Mouse (Mus musculus): ENCODE measurements around the gene Sh3pxd2a.

Gene Sh3pxd2a

DNA sequence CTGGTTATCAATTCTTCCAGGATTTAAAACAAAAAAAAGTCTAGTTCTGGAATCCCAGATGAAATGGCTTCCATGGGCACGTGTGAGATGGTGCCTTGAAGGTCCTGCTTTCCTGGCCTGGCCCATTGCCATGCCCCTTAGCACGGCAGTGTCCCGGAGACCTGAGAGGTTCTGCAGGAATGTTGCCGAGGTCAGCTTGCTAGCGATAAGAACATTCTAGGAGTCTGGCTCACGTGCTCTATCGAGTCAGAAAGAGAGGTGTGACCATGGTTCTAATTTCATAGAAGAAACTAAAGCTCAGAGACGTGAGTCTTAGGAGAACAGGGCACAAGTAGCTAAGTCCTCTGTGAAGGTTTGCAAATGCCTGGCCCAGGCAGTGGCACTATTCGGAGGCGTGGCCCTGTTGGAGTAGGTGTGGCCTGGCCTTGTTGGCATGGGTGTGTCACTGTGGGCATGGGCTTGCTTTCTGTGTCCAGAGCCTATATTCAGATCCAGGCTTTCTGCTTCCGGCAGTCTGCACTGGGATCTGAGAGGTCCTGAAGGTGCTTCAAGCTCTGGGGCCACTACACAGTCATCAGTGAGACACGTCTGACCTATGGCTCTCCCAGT lies 96.8 kb downstream of the Sh3pxd2a start:
- DNase-seq = no peak

DNA sequence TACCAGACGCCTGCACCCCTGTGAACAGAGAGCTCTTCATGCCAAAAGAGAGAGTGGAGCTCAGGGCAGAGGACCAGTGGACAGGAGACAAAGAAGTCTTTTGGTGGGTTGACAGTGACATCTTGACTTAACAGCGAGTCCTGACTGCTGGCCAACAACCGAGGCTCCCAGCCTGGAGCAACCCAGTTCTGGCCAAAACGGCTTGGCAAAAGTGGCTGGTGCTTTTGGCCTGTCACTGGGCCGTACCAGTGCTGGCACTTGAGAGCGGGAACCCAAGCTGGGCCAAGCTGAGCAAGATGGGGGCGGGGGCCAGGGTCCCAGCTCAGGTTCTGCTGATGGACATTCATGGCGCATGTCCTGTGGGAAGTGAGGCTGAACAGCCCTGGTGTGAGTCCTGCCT lies 97.6 kb downstream of the Sh3pxd2a start:
- DNase-seq = no peak

GRCm38 (mm10) chr19:47363086-47363668 lies 101.0 kb downstream of the Sh3pxd2a start:
- no peak for DNase-seq

DNA sequence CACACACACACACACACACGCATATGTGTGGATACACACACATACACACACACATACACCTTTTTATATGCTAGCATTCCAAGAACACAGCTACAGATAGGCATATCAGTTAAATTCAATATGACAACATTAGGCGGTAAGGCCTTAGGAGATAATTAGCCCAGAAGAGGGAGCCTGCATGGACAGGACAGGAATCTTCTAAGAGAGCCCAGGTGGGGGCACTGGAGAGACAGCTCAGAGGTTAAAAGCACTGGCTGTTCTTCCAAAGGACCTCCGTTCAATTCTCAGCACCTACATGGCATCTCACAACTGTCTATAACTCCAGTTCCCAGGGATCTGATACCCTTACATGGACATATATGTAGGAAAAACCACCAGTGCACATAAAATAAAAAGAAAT lies 103.3 kb downstream of the Sh3pxd2a start:
- DNase-seq = no peak

GRCm38 (mm10) chr19:47360017-47360416 lies 104.2 kb downstream of the Sh3pxd2a start:
- no peak for DNase-seq

DNA sequence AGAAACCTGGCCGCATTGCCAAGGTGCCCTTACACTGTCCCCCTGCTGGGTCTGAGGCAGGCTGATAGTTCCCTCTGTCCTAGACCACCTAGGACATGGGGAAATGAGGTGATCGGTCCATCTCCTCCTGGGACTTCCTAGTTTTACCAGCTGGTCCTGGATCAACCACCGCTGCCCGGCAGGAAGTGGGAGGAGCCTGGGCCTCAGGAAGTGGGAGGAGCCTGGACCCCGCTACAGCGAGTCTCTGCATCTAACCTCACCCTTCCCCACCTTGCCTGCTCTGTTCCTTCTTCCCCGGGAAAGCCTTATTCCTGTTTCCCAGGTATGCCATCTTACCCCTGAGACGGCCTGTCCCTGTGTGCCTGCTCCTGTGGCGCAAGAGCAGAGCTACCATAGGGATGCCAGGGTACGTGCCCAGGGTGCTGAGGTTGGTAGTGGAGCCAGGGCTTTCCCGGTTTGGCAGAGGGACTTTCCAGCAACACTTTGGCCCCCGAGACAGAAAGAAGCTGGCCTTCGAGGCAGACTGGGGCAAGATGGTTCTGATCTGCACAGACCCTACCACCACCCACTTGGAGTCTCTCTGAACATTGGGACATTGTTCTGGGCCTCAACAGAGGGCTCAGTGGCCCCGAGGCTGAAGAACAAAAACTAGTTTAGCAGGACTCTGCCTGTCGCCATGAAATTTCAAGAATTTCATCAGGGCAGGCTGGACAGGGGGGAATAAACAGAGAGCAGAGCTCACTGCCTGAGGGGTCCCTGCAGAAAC lies 104.9 kb downstream of the Sh3pxd2a start:
- DNase-seq = no peak

DNA sequence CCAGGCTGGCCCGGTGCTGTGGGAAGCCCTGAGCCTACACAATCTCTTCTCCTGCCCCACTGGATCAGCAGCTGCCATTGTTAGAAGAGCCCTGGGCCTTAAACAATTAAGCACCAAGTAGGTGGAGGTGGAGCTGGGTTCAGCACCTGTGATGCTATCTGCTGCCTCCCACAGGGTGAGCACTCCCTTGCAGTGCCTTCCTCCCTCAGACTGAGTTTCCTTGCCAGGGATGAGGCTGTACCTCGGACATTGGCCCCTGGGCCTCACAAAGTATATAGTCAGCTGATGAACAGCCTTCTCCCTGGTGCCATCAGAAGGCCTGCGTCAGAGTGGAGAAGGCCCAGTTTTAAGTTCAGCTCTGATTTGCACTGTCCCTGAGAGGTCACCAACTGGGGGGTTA lies 106.9 kb downstream of the Sh3pxd2a start:
- no peak for DNase-seq

DNA sequence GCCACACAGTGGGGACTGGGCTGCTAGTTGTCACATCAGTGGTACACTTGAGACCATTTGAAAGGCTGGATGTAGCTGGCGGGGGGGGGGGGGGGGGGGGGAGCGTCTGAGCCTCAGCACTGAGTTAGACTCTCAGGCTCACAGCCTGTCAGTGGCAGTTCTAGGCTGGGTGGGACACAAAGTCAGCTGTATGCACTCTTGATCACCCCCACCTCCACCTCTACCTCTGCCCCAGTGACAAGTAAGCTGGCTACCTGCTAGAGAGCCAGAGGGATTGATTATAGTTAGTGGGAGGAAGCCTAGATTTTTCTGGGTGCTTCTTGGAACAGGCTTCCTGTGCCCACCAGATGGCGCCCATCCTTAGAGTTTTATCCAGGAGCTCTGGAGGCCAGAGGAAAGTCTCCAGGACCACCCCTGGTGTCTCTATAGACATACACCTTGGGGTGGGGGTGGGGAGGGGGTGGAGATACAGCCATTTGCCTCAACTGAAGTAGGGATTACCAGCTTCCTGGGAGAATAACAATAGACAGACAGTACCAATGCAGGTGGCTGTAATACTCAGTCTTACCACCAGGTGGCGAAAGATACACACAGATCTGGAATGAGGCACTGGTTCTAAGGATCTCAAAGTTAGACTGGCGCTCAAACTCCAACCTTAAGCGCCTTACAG lies 107.9 kb downstream of the Sh3pxd2a start:
- peak; percentile 51 to 84 for DNase-seq

DNA sequence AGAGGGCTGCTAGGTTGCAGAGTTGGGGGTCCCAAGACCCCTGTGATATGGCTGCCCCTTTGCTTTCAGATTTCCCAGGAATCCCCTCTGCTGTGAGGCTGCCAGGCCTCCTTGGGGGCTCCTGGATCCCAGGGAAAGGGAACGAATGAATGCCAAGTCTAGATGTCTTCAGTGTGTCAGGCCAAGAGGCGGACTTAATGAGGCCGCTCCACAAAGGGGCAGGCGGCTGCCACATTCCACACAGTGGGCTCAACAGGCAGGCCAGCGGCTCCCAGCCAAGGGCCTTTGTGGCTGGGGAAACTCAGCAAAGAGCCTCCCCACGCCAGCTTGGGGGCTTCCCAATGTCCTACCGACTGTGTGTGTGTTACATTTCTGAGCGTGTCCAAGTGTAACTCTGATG lies 109.7 kb downstream of the Sh3pxd2a start:
- no peak for DNase-seq

GRCm38 (mm10) chr19:47349043-47349442 lies 115.2 kb downstream of the Sh3pxd2a start:
- no peak for DNase-seq

- DNase-seq = no peak
Measured at GRCm38 (mm10) chr19:47348395-47349016, 115.7 kb downstream of the Sh3pxd2a start.

DNA sequence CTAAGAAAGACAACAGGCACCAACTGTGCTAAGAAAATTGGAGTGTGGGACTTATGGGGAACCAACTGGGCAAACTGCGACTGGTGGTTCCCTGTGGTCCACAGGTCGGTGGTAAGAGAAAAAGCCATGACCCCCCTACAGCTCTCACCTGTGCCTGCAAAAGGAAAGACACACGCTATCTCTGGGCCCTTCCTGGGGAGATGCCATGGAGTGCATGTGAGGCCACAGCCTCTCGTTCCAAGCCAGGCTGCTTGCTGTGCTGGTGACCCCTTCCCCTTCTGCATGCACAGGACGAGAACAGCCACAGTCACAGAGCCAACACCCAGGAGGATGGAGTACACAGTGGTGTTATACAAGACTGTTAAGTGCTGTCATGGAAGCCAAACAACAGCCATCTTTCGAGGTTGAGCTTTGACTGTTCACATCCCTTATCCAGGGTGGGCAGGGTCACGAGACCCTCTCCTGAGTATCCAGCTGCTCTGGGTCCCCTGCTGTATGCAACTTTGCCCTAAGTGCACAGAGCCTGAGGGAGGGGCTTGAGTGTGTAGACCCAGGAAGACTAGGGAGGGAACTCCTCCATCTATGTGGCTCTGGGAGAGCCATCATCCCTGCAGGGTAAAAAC lies 117.1 kb downstream of the Sh3pxd2a start:
- no peak for DNase-seq

- DNase-seq = no peak
Measured at GRCm38 (mm10) chr19:47346606-47347005, 117.6 kb downstream of the Sh3pxd2a start.

GRCm38 (mm10) chr19:47345851-47346568 lies 118.2 kb downstream of the Sh3pxd2a start:
- DNase-seq = no peak

DNA sequence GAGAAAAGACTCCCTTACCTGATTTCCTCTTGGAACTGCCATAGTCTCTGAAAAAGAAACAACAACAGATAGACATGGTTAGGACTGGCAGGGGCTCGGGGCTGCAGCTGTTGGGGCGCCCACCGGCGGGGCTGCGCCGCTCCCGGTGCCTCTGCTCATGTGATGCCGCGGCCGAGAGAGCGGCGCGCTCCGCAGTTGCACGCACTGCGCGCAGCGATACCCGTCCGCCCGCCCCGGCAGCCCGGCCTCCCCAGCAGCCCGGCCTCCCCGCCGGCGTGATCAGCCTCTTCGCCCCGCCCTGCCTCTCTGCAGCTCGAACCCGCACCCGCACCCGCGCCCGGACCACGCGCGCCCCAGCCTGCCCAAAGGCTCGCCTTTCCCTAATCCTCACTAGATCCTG lies 120.8 kb downstream of the Sh3pxd2a start:
- no peak for DNase-seq

GRCm38 (mm10) chr19:47339165-47339564 lies 125.0 kb downstream of the Sh3pxd2a start:
- peak; percentile 54 to 74 for DNase-seq

DNA sequence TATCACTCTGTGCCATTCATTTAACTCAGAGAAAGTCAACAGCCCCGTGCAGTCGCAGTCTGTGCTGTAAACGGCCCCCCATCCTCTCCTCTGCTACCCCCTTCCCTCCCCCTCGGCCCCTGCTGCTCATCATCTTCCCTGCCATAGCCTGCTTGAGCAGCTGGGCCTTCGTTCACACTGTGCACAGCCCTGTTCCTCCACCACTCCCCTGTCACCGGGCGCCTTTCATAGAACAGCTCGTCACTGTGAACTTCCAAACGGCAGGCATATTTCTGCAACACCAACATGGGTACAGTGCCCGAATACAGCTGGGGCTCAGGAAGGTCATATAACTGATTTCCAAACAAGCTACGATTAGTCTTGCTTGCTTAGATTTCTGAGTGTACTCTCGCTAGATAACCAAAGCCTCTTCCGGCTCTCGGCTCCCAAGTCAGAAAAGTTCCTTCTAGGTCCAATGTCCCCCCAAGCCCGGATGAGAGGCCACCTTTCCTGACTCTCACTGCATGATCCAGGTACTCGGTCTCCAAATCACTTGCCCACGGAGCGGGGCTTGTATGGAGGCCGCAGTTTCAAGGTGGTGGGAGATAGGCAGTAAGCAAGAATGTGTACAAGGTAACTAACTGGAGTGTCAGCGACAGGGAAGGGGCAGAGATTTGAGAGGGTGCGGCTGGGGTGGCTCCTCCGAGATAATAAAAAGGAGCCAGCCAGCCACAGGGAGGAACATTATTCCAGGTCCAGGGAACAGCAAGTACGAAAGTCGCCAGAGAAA lies 125.6 kb downstream of the Sh3pxd2a start:
- DNase-seq = no peak

GRCm38 (mm10) chr19:47337743-47338142 lies 126.5 kb downstream of the Sh3pxd2a start:
- DNase-seq = peak; percentile 71 to 83

DNA sequence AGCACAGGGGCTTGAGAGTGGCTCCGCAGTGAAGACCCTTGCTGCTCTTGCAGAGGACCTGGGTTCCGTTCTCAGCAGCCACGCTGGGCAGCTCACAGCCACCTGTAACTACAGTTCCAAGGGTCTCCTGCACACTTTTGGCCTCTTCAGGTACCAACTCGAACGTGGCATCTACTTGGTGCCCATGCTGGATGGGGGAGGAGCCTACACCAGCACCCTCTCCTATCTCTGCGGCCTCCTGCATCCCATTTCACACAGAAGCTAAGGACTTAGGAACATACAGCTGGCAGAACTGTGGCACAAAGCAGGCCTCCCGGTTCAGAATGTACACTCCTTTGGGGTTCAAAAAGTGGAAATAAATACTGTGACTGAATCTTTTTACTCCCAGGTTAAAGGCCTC lies 127.0 kb downstream of the Sh3pxd2a start:
- no peak for DNase-seq

DNA sequence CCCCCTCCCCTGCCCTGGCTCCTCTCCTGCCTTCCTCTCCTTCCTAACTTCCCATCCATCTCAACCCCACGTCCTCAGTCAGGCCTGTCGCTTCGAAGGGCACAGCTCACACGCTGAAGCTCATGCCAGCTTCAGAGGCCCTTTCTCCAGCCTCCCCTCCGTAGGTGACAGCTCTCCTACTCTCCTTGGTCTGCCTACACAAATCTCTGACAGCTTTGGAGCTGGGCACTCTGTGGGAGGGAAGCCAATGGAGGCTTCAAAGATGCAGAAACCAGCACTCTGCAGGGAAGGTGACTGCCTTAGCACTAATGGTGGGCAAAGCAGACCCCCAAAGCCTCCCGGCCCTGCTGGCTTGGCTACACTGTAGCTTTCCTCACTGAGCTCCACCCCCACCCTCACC lies 128.9 kb downstream of the Sh3pxd2a start:
- no peak for DNase-seq

- no peak for DNase-seq
Measured at GRCm38 (mm10) chr19:47334713-47335112, 129.5 kb downstream of the Sh3pxd2a start.
